Mouse (Mus musculus): ENCODE results near the gene Zfp664. TPM values are rescaled to one million over a fixed set of nuclear protein-coding genes. Genes with fewer than 3 reads are reported as not detected.

Gene Zfp664
- total and polyA plus RNA-seq, 2 experiments = 5.3 to 12.2 TPM

DNA sequence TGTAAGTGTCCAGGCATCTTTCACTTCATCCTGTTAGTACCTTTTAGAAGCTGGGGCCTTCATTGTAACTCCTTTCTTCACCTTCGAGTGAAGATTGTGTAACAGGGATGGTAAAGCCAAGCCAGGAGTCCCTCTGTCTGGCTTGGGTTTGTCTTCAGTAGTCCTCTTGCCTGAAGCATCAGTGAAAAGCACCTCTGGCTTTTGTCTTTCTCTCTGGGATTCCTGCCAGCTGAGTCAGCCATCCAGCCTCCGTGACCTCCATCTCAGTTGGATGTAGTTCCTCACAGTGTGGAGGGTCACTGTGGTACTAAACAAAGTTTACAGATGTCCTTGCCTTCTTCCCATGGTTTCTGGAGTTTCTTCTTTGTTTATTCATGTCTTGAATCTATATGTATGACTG is 9.5 kb downstream of the Zfp664 start:
- TF ChIP-seq POLR2A (IDR thresholded peaks at IDR 0.05; ENCODE audit: extremely low read depth, insufficient read depth, low read length) = no peak
- no peak for TF ChIP-seq CTCF (IDR thresholded peaks at IDR 0.05; ENCODE audit: low read depth, low read length)
- 15% methylated on average over 2 of the region's 2 CpGs for WGBS

DNA sequence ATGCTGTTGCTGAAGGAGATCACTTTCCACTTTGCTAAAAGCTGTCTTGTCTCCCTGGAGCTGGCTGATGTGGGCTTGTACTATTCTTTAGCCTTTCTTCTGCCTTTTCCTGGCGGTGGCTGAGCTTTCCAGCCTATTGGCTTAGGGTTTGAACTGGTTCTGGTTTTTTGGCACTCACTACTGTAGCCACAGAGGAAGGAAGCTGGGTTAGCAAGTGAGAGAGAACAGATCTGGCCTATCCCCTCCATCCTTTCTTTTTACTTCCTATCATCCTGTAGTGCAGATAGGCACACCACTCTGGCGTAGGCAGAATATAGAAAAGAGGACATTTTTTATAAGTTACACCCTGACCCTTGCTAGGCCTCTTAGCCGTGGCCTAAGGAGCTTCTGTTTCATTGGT is 10.6 kb downstream of the Zfp664 start:
- WGBS = 81% methylated on average over 3 of the region's 3 CpGs
- Histone ChIP-seq H3K27ac (replicated peaks; ENCODE audit: insufficient read depth, low read depth, low read length) (no peak overlapping the region; the same call in 1 of the 2 replicates), H3K4me3 (ENCODE audit: insufficient read depth, low read depth, low read length) (no peak overlapping the region)

More for the DNA sequence above, 9.5 kb downstream of the Zfp664 start:
- H3K79me2 ChIP-seq (ENCODE audit: control insufficient read depth, insufficient read depth, low read length) = peaks cover 34% of the 10 kb centered on the region; the same call in 1 of the 2 replicates
- H3K36me3 ChIP-seq (ENCODE audit: control insufficient read depth, insufficient read depth, low read length) = no peaks in the 10 kb centered on the region
- H3K4me3 ChIP-seq (ENCODE audit: insufficient read depth, low read depth, low read length) = no peak overlapping the region
- H3K9ac ChIP-seq (ENCODE audit: low read depth, low read length) = no peak overlapping the region
- no peaks in the 10 kb centered on the region for H3K27me3 ChIP-seq (ENCODE audit: control insufficient read depth, insufficient read depth, low read length)
- H3K27ac ChIP-seq (replicated peaks; ENCODE audit: insufficient read depth, low read depth, low read length) = no peak overlapping the region
- no peaks in the 10 kb centered on the region; the same call in 1 of the 2 replicates for H3K4me1 ChIP-seq (ENCODE audit: control insufficient read depth, insufficient read depth, low read length)
- peak; percentile 39 for DNase-seq (ENCODE audit: extremely low read depth, low read depth, low spot score)

DNA sequence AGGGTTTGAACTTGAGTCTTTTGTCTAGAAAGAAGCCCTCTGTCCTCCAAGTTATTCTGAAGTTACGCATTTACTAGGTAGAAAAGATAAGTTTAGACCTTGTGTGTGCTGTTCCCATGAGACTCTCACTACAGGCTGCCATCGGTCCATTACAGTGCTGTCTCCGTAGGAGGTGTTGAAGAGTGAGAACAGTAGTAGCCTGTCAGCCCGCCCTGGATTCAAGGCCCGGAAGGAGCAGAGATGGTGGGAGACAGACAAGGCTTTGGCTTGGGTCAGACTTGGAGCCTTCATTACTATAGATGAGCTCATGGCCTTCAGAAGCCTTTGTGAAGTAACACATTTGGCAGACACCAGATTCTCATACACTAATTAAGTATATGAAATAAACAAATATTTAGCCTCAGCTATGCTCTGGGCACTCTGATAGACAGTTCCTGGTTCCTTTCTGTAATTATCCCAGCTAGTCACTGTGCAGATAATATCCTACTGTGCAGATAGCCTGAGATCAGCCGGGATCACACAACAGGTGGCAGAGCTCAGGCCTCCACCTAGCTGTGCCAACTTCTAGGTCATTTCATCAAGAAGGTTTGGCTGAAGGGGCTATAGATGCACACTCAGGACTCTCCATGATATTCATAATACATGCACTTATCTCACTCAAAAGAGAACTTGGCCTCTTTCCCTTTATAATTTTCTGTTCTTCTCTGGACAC is 11.6 kb downstream of the Zfp664 start:
- Histone ChIP-seq H3K27ac (replicated peaks; ENCODE audit: insufficient read depth, low read depth, low read length) (no peak overlapping the region), H3K36me3 (ENCODE audit: control insufficient read depth, insufficient read depth, low read length) (no peaks in the 10 kb centered on the region), H3K79me2 (ENCODE audit: control insufficient read depth, insufficient read depth, low read length) (peaks cover 29% of the 10 kb centered on the region; the same call in 1 of the 2 replicates), H3K4me3 (ENCODE audit: insufficient read depth, low read depth, low read length) (no peak overlapping the region), H3K9ac (ENCODE audit: low read depth, low read length) (no peak overlapping the region), H3K27me3 (ENCODE audit: control insufficient read depth, insufficient read depth, low read length) (no peaks in the 10 kb centered on the region), H3K4me1 (ENCODE audit: control insufficient read depth, insufficient read depth, low read length) (no peaks in the 10 kb centered on the region; the same call in 1 of the 2 replicates)
- DNase-seq (ENCODE audit: extremely low read depth, low read depth, low spot score) = no peak
- 88% methylated on average over 6 of the region's 6 CpGs for WGBS
- TF ChIP-seq CTCF (IDR thresholded peaks at IDR 0.05; ENCODE audit: low read depth, low read length) (no peak), POLR2A (IDR thresholded peaks at IDR 0.05; ENCODE audit: extremely low read depth, insufficient read depth, low read length) (no peak)

More for the DNA sequence above, 10.6 kb downstream of the Zfp664 start:
- Histone ChIP-seq H3K79me2 (ENCODE audit: control insufficient read depth, insufficient read depth, low read length) (peaks cover 31% of the 10 kb centered on the region; the same call in 1 of the 2 replicates), H3K27me3 (ENCODE audit: control insufficient read depth, insufficient read depth, low read length) (no peaks in the 10 kb centered on the region), H3K4me1 (ENCODE audit: control insufficient read depth, insufficient read depth, low read length) (no peaks in the 10 kb centered on the region; the same call in 1 of the 2 replicates), H3K9ac (ENCODE audit: low read depth, low read length) (no peak overlapping the region), H3K36me3 (ENCODE audit: control insufficient read depth, insufficient read depth, low read length) (no peaks in the 10 kb centered on the region)
- TF ChIP-seq CTCF (IDR thresholded peaks at IDR 0.05; ENCODE audit: low read depth, low read length) (no peak), POLR2A (IDR thresholded peaks at IDR 0.05; ENCODE audit: extremely low read depth, insufficient read depth, low read length) (no peak)
- DNase-seq (ENCODE audit: extremely low read depth, low read depth, low spot score) = no peak

DNA sequence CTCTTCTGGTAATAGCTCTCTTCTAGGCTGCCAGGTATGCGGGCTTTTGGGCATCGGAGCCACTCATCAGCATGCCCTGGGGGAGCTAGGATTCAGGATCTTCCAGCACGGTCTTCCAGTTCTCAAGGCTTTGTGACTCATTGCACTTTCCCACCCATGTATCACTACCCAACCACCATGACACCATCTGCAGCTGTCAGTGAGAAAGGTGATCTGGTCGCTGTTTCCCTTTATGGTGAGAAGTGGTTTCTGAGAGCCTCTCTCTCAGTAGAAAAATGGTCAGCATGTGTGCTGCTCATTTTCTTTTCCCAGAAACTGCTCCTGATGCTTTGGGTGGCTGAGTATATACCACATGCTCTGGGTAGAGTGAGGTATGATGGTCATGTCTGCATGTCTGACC is 16.8 kb downstream of the Zfp664 start:
- no peaks in the 10 kb centered on the region for H3K36me3 ChIP-seq (ENCODE audit: control insufficient read depth, insufficient read depth, low read length)
- H3K4me3 ChIP-seq (ENCODE audit: insufficient read depth, low read depth, low read length) = no peak overlapping the region
- no peaks in the 10 kb centered on the region for H3K27me3 ChIP-seq (ENCODE audit: control insufficient read depth, insufficient read depth, low read length)
- H3K27ac ChIP-seq (replicated peaks; ENCODE audit: insufficient read depth, low read depth, low read length) = no peak overlapping the region
- no peak overlapping the region for H3K9ac ChIP-seq (ENCODE audit: low read depth, low read length)
- WGBS = 96% methylated on average over 4 of the region's 4 CpGs
- H3K79me2 ChIP-seq (ENCODE audit: control insufficient read depth, insufficient read depth, low read length) = peaks cover 13% of the 10 kb centered on the region; the same call in 1 of the 2 replicates
- DNase-seq (ENCODE audit: extremely low read depth, low read depth, low spot score) = no peak
- no peaks in the 10 kb centered on the region for H3K4me1 ChIP-seq (ENCODE audit: control insufficient read depth, insufficient read depth, low read length)
- no peak for TF ChIP-seq CTCF (IDR thresholded peaks at IDR 0.05; ENCODE audit: low read depth, low read length)
- TF ChIP-seq POLR2A (IDR thresholded peaks at IDR 0.05; ENCODE audit: extremely low read depth, insufficient read depth, low read length) = no peak

DNA sequence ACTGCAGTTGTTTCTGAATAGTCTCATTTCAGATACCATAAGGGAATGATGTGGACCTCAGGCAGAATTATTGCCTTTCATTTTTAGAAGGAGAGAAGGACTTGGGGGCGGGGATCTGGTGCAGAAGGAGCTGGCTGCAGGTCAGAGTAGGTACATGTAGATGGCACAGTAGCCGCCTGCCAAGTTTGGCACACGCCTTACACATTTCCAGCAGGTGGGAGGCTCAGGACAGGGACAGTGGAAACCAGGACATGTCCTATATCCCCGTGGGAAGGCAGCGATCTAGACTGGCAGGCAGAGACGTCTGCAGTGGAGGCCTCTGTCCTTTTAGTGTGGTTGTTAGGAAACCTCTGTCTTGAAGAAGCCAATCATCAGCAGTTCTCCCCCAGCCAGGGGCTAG is 17.3 kb downstream of the Zfp664 start:
- DNase-seq (ENCODE audit: extremely low read depth, low read depth, low spot score) = no peak
- Histone ChIP-seq H3K79me2 (ENCODE audit: control insufficient read depth, insufficient read depth, low read length) (peaks cover 11% of the 10 kb centered on the region; the same call in 1 of the 2 replicates), H3K27ac (replicated peaks; ENCODE audit: insufficient read depth, low read depth, low read length) (no peak overlapping the region), H3K4me3 (ENCODE audit: insufficient read depth, low read depth, low read length) (no peak overlapping the region), H3K4me1 (ENCODE audit: control insufficient read depth, insufficient read depth, low read length) (no peaks in the 10 kb centered on the region), H3K27me3 (ENCODE audit: control insufficient read depth, insufficient read depth, low read length) (no peaks in the 10 kb centered on the region), H3K36me3 (ENCODE audit: control insufficient read depth, insufficient read depth, low read length) (peaks cover 3% of the 10 kb centered on the region; the same call in 1 of the 2 replicates), H3K9ac (ENCODE audit: low read depth, low read length) (no peak overlapping the region)
- no peak for TF ChIP-seq CTCF (IDR thresholded peaks at IDR 0.05; ENCODE audit: low read depth, low read length)
- TF ChIP-seq POLR2A (IDR thresholded peaks at IDR 0.05; ENCODE audit: extremely low read depth, insufficient read depth, low read length) = no peak
- 93% methylated on average over 6 of the region's 6 CpGs for WGBS

DNA sequence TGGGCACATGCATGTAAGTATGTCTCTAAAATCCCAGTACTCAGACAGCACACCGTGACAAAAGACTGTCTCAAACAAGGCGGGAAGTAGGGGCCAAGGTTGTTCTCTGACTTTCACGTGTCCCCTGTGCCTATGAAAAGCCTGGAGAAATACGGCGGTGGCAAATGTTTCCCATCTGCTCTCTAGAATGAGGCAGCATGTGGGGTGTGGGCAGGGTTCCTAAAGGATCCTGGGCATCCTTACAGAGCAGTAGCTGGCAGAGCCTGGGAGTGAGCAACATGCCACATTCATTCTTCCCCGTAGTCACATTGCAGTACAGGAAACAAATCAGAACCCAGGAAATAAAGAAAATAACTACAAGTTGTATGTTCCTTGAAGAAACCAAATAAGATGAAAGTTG is 21.4 kb downstream of the Zfp664 start:
- no peak for DNase-seq (ENCODE audit: extremely low read depth, low read depth, low spot score)
- Histone ChIP-seq H3K36me3 (ENCODE audit: control insufficient read depth, insufficient read depth, low read length) (peaks cover 13% of the 10 kb centered on the region), H3K27me3 (ENCODE audit: control insufficient read depth, insufficient read depth, low read length) (no peaks in the 10 kb centered on the region), H3K9ac (ENCODE audit: low read depth, low read length) (no peak overlapping the region), H3K4me1 (ENCODE audit: control insufficient read depth, insufficient read depth, low read length) (no peaks in the 10 kb centered on the region), H3K79me2 (ENCODE audit: control insufficient read depth, insufficient read depth, low read length) (no peaks in the 10 kb centered on the region), H3K4me3 (ENCODE audit: insufficient read depth, low read depth, low read length) (no peak overlapping the region), H3K27ac (replicated peaks; ENCODE audit: insufficient read depth, low read depth, low read length) (no peak overlapping the region)
- TF ChIP-seq CTCF (IDR thresholded peaks at IDR 0.05; ENCODE audit: low read depth, low read length) (no peak), POLR2A (IDR thresholded peaks at IDR 0.05; ENCODE audit: extremely low read depth, insufficient read depth, low read length) (no peak)
- 93% methylated on average over 6 of the region's 6 CpGs for WGBS

Measured in liver, adult 2 months (tissue).